Mouse (Mus musculus) cerebellum, adult 8-10 months (tissue): ENCODE data around the gene Cd200.
"Not testable (repeated sequence)": the region's sequence is repeated elsewhere in the genome, so short reads cannot be mapped to it uniquely, and the experiment has no call there.

ENCODE experiments used
- DNase-seq: peaks from one replicate; pipeline ENCODE4 v3.0.0; 2022

Gene Cd200

DNA sequence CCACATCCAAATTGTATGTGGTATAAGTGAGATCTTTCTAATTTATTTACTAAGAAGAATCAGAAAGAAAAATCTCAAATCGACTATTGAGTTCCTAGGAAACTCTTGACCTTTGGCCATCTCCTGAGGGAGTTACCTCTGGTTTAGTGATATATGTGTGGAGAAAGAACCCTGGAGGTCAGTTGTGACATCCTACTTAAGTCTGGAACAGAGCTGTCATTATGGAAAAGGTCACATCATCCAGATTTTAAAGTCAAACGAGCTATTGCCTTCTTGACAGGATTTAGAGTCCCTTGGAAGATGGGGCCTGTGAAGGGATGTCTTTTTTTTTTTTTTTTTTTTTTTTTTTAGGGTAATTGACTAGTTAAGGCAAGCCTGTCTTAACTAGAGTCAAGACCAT lies 32.0 kb downstream of the Cd200 start:
- DNase-seq, result no peak

DNA sequence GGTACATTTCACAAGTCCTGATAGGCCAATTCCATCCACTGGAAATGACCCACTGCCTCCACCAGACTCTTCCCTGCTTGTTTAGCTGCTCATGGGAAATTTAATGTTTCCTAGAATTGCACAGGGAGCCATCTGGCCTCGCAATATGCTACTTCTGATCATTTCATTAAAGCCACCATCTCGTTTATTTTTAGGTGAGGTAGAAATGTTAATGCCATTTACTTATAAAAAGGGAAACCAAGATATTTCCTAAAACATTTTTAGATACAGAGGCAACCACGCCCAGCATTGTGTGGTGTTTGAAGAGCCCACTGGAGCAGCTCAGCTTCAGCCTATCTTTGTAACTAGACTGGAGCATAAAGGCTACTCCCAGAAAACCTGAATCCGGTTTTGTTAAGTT lies 32.6 kb downstream of the Cd200 start:
- DNase-seq, result no peak

DNA sequence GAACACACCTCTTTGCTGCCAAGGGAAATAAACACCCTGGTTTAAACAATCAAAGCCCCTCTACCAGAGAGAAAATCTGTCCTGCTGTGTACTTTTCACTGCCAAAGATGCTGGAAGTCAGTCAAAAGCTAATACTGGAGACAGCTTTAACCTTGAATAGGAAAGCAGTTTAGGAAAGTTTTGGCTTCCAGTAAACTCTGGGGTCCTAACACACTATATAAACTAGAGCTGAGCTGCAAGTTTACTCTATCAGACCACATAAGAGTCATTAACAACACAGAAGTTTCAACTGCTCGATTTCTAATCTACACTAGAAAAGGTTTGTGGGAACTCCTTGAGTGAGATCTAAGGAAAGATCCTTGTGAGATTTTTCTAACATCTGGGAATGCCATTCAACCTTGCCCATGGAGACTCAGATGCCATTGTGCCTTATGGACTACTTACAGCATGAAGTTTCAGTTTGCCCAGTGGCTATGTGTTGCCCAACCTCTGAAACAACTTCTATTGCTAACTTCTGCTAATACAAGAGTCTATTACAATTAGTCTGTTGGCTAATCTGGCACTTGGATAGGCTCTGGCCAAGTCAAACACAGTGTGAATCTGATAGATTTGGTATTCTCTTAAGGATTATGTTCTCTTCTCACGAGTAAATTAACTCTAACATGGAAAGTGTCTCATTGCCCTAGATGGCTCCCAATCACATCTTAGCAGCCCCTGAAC lies 33.2 kb downstream of the Cd200 start:
- no peak for DNase-seq

DNA sequence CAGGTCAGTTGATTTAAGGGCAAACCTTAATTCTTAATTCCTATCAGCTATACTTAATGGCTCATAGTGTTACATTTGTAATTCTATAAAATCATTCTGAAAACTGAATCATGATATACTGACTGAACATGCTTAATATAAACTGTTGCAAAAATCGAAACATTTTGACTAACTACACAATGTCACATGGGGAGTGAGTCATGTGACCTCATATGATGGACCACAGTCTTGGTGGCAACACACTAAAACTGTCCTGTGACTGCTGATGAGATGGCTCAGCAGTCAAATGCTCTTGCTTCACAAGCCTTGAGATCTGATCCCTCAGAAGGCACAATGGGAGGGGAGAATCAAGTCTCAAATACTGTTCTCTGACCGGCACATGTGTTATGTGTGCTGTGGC lies 34.8 kb downstream of the Cd200 start:
- no peak for DNase-seq

DNA sequence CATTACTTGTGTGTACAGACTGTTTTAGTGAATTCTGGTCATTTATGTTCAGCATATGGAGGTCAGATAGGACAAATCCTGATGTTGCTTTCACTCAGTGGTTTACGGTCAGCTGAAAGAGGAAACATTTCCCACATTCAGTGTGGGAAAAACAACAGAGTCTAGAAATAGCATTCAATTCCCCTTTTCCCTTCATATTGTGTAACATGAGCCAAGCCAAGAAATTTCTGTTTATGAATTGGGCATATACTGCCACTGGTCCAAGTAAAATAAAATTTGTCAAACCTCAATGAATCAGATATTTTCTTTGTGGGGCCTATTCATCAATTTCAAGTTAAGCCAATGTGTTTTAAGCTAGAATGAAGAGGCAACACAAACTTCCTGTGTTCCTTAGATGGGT lies 37.8 kb downstream of the Cd200 start:
- DNase-seq, result no peak

DNA sequence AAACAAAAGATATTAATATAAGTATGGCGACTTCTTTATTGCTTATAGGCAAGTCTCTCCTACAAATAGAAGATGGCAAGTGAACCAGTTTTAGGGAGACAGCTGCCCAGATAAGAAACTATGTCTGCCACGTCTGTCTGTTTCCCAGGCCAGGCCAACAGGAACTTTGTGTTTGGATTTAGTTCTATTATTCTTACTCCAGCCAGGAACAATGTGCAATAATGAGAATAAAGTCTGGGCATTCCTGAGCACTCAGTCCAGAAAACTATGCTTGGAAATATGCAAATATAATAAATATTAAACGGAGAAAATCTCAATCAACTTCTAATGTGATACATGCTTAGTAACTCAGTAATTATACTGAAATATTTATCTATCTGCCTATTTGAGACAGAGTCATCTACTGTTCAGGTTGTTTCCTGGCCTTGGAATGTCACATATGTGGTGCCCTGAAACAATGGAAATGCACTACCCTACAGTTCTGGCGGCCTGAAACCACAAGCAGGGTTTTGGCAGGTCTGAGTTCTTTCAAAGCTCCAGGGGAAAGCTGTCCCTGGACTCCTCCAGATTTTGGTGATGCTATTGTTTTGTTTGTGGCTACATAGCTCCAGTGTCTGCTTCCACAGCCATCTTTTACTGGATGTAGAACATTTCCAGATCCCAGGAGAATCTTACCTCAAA lies 39.4 kb downstream of the Cd200 start:
- DNase-seq, result no peak

DNA sequence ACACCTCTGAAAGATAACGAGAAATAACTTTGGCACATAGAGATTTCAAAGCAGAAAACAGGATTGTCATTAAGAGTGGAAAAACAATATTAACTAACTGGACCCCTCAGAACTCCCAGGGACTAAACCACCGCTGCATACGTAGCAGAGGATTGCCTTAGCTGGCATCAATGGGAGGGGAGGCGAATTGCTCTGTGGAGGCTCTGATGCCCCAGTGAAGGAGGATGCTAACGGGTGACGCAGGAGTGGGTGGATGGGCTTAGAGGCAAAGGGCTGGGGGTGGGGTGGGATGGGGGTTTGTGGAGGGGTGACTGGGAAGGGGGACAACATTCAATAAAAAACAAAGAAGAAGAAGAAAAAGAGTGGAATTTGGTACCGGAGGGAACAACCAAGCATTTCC lies 42.7 kb downstream of the Cd200 start:
- no peak for DNase-seq

DNA sequence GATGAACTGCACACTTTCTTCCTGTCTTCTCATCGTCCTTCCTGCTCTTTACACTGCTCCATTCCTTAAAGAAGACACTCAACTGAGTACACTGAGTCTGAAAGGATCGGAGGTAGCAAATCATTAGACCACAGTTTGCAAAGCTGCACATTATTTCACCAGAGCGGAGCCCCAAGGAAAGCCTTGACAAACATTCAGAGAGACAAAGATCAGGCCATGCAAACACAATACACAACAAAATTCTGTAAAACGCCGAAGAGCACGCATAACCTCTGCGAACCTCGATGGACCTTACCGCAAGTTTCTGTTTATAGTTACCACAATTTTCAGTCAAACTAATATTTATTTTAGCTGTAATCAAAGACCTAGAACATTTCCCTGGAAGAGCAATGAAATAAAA lies 43.5 kb downstream of the Cd200 start:
- no peak for DNase-seq

DNA sequence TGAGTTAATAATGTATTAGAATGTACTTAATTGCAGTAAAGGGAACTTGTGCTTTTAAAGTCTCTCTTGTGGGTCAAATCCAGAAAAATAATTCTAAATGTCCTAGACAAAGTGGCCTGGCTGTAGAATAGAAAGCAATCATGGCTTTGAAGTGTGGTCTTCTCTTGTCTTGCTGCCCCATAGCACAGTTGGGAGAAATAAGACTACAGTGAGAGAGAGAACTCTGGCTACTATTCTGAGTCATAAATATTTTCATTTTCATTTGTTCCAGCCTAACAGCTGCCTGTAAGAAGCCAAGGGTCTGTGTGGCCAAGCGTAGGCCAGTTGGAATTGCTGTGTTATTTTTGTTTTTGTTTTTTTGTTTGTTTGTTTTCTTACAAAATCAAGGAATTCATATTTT lies 44.2 kb downstream of the Cd200 start:
- DNase-seq, result no peak

DNA sequence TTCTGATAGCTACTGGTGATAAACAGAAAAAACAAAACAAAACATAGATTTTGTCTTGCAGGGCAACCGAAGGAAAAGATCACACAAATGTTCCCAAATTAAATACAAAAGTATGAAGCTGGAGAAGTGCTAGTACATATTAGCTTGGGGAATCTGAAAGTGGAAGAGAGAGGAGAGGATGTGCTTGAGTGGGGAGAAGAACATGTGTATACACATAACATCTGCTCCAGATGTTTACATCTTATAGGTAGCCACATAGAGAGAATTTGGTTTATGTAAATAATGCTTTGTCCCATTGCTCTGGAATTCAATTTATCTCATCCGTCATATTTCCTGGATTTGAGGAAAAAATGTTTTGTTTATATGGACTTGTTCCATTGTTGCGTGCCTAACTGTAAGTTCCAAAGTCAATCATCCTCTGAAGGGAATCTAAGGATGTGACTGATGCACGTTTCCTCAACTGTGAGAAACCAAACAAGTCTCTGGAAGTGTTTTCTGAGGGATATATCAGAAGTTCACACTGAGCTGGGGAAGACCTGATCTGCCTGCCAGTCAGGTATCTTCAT lies 45.3 kb downstream of the Cd200 start:
- no peak for DNase-seq

DNA sequence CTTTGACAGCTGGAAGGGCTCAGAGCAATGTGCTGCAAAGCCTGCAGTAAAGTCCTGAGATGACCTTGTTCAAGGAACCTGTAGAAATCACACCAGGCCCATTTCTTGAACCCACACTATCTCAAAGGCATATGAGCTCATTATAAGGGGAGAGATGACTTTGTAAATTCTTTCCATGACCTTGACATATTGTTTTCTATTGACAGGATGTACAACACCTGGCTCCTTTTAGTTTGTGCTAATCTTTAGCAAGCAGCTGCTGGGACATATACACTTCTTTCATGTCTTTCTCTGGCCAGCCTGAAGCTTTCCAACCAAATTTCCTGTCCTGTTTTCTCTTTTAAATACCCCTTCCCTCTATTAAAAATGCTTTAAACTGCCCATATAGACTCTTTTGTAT lies 47.4 kb downstream of the Cd200 start:
- DNase-seq, result no peak

DNA sequence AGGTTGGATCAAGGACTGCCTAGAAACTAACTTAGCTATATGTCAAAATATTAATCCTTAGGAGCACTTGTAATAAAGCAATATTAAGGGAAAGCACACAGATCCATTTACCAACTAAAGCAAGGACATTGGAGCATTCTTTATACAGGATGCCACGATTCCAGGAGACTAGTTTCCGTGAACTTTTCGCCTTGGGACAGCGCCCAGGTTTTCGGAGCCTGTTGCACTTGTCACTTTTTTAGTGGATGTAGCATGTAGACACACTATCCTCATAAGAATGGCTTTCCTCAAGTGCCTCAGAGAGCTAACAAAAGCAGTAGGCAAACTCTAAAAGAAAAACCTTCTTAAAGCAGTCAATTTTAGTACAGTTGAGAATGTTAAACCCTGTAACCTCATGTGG lies 50.4 kb downstream of the Cd200 start:
- not testable (repeated sequence) for DNase-seq

DNA sequence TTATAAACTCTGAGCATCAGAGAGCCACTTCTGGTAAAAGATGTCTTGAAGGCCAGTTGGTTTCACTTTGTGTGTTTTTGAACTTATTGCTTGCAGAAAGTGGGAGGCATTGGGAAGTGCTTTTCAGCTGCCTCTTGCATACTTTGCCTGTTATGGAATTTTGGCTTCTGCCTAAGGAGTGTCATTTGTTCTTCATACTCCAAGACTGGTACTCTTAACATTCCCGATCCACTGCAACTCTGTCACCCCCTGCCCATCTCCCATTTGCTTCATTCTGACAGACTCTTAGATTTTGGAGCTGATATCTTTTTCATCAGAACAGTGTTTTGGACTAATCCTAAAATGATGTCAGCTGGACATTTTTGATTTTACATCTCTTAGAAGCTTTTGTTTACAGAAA lies 51.7 kb downstream of the Cd200 start:
- no peak for DNase-seq

DNA sequence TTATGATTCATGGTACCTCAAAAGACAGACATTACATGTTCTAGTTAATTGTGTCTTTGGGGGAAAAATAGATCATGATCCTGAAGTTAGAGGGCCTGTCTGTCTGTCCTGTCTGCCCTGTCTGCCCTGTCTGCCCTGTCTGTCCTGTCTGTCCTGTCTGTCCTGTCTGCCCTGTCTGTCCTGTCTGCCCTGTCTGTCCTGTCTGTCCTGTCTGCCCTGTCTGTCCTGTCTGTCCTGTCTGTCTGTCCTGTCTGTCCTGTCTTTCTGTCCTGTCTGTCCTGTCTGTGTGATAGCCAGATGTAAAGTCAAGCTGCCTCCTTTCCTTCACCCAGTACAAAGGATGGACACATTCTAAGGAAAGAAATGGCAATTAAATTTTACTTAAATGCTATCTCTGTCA lies 56.0 kb downstream of the Cd200 start:
- no peak for DNase-seq

DNA sequence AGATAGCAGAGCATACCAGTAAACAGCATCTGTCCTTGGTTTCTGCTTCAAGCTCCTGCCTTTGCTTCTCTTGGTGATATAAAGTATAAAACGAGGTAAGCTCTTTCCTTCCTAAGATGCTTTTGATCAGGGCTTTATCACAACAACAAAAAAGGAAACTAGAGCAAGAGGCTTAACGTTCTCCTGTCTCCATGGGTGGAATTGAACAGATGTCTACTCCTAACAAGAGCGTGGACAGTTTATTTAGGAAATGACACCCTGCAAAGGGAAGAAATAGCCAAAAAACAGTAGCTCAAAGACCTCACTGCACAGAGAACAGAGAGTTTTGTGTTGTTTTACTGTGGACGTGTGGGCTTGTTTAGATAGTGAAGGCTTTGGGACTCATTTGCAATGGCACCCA lies 58.1 kb downstream of the Cd200 start:
- DNase-seq, result no peak

DNA sequence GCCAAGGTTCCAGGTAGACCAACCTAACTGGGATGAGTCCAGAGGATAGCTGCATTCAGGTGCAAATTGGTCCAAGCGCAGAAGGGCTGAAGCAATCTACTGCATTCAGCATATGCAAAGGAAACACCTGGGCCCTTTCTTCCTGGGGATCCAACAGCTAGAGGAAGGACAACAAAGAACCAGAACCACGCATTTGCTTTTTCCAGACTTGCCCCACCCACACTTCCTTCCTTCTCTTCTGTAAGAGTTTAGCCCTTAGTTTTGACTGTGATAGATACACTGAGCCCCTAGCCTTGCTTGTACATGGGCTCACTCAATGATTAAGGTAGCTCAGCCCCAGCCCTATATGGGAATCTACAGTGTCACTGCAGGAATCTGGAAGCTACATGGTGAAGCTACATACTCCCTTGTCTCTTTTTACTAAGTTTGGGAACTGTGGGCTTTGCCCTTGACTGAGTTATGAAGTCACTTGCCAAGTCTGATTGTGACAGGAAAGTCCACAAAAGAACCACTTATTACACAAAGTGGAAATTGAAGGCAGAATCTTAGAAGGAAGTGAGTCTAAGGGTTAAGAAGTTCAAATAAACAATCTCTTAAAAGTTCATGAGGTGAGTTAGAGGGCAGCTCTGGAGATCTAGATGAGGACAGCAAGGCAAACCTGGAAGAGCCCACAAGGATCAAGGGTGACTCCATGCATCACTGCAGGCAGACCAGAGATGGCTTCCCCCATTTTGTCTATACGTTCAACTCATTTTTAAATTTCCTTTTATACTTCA lies 59.1 kb downstream of the Cd200 start:
- DNase-seq, result no peak

DNA sequence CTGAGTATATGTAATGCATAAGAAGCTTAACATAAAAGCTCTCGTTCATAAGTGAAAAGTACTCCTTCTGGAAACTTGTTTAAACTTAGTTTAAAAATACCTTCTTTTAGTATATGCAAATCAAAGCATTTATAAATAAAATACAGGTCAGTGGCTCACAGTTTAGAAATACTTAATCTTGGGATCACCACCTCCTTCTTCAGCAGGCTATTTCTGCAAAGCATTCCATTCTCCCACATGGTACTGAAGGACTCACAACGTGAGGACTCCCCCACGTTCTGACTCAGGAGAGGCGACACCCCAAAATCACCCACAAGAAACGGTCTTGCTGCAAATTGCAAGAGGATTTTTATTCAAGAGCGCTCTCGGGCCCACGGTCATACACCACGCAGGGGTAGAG lies 60.6 kb downstream of the Cd200 start:
- DNase-seq, result not testable (repeated sequence)

DNA sequence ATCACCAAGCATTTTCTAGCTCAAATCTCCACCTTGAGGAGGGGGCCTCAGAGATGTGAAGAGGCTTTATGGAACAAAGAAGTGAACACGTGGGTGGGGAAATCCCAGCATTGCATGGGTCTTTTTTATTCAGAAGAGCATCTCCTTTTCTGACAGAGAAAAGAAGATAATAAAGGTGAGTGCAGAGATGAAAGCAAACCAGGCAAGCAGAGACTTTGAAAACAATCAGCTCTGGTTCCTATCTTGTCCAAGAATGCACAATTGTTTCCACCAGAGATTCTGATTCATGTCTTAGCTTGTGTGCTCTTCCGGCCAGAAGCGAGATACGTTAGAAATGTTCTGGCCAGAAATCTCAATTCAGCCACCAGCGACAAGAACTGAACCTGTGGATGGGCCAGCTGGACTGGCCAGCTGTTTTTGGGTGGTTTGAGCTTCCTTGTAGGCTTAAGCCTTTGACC lies 61.9 kb downstream of the Cd200 start:
- no peak for DNase-seq

DNA sequence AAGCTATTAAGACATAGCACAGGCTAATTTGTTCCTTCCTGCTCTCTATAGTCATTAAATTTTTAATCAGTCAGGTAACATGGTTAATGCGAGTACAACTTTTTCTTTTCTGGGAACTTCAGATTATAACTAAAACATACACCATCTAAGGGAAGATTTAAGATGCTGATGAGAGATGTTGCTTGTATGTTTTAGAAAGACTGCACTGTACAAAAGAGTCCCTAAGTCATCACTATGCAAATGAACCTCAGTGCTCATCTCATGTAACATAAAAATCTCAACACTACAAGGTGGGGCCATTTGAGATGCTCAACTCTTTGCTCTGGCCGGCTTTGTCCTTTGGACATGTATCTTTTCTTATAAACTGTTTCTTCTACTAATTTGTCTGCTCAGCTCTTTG lies 62.5 kb downstream of the Cd200 start:
- no peak for DNase-seq

DNA sequence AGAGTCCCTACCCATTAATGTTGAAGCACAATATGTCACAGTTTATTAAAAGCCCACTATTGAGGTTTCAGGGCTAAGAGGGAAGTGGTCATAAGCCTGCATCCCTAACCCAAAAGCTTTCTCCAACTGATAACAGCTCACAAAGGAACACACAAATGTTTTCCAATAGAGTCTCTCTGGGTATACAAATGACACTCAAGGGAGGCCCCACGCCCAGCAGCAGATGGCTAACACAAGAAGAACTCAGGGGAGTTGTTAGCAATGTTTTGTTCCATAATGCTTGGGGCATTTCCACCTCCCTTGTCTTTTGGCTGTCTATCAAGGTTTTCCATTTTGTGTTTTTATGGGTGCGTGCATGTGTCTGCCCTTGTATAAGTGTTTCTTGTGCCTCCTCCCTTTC lies 64.0 kb downstream of the Cd200 start:
- no peak for DNase-seq

DNA sequence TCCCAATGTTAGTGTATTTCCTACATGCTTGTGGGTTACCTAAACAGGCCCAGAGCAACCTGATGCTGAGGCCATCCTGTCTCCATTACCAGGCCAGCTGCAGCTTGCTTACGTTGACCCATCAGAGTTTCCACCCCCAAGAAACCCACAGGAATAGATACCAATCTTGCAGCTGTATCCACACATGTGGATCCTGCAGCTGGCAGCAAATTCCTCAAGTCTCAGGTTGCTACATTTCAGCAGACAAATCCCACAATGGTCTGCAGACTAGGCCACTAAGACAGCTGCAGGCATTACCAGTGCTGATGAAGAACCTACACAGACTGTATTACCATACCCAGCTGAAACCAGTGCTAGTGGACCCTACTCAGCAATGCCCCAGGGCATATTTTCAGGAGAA lies 72.4 kb downstream of the Cd200 start:
- DNase-seq, result no peak

DNA sequence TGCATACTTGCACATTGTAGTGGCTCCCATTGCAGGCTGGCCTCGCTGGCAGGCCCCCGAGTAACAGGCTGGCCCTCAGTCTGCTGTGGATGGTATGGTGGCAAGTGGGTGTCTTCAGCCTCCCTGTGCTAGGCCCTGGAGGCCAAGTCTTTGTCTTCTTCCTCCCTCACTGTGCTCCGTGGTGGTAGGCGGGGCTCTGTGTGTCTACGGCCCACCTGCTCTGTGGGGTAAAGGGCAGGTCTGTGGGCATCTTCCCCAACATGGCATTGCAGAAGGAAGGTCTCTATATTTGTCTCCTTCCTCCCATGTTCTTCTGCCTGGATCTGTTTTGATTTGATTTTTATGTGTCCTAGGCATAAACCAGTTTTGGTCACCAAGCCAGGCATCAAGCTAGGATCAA lies 74.0 kb downstream of the Cd200 start:
- no peak for DNase-seq

DNA sequence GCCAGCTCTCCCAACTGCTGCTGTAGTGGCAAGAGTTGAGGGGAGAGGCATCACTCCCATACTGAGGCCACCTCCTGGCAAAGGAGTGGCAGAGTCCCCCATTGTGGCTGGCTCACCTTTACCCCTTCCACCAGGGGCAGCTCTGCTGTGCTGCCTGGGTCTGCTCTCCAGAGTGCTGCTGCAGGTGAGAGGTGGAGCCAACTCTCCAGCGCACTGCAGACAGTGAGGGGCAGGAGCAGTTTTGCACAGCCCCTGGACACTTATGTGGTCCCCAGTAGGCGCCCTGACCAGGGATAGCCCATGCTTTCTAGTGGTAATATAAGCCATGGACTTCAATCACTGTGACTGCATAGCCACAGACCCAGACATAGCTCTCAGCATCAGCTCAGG lies 74.5 kb downstream of the Cd200 start:
- DNase-seq, result no peak
